Mouse (Mus musculus) granulocyte monocyte progenitor cell, adult 5-6 weeks (primary cell): ENCODE measurements around the gene Olfr1337. TPM values are rescaled to one million over a fixed set of nuclear protein-coding genes. Genes with fewer than 3 reads are reported as not detected.
"Not testable (repeated sequence)": the region's sequence is repeated elsewhere in the genome, so short reads cannot be mapped to it uniquely, and the experiment has no call there.

ENCODE experiments used
- ATAC-seq: replicated peaks from 2 replicates; pipeline ENCODE4 v1.8.0; 2016; ENCODE audit warnings: mild to moderate bottlenecking, moderate TSS enrichment, inconsistent platforms; ENCODE audit not compliant: poor library complexity, severe bottlenecking
- total RNA-seq, 2 experiments: library from RNA; stranded (forward) in 1 of 2; stranded (reverse) in 1 of 2; fragments of 200-712, 200-1000 nt in 1 of 2; fragments of >200 nt in 1 of 2; fragmentation: Nextera tagmentation in 1 of 2; gene quantifications; 2 replicates each; pipeline ENCODE4 v1.2.3; 2014 to 2017

Gene Olfr1337
- total RNA-seq (2014; fragmentation: Nextera tagmentation) (not detected in 2 replicates), total RNA-seq (2017) (not detected in 2 replicates)

GRCm38 (mm10) chr4:118782486-118782885 is at the start of gene Olfr1337:
Gene Olfr1337 (minus strand): TSS chr4:118782586.
- ATAC-seq = no peak

DNA sequence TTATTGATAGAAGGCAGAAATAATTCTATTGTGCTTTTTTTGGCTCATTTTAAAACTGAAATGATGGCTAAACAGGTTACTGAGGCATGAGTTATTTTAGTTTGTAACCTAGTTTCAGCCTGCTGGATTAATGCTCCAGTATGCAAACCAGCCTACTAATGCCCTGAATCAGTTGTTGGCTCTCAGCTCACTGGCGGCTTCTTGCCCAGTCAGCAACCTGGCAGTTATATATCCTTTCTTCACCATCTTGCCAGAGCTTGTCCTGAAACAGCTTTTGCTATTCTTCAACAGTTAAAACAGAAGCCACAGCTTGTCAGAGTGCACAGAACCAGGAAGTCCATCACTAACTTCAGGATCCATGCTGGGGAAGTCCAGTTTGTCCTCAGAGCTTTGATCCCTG is 36.5 kb upstream of the Olfr1337 start:
- ATAC-seq = no peak

- ATAC-seq = no peak
Observed at GRCm38 (mm10) chr4:118809844-118810243, 27.5 kb upstream of the Olfr1337 start, which contains the start of gene Olfr1335. Gene Olfr1335 (minus strand): TSS chr4:118809944.

DNA sequence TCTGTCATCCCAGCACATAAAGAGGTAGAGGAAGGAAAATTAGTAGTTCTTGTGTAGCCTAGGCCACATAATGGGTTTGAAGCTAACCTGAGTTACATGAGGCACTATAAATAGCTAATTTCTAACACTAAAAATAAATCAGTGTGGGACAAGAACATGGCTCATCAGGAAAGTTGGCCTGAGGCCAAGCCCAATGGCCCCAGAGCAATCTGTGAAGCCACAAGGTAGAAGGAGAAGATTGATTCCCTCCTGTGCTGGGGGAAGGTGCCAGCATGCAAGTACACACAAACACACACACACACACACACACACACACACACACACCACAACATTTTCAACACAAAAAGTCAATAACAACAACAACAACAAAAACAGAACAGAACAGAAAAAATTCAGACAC is 10.4 kb upstream of the Olfr1337 start:
- ATAC-seq = not testable (repeated sequence)

GRCm38 (mm10) chr4:118758637-118759036 is 23.7 kb downstream of the Olfr1337 start, which contains the start of gene Olfr1338:
Gene Olfr1338 (minus strand): TSS chr4:118758737.
- no peak for ATAC-seq

DNA sequence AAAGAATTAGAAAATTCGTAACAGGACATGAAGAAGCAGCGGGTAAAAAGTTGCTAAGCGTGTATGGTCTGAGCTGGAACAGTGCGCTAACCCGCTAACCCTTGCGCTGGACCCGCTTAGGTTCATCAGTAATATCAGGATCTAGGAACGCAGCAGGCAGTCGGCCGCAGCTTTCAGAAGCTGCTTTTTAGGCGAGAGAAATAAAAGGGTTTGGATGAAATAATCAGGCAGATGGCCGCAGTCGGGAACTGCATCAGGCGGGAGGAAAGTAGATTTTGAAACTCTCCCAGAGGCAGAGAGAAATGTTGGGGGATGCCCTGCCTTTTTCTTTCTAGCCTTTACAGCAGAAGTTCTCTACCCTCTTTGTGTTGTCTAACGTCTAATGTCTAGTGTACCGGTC is 40.5 kb downstream of the Olfr1337 start:
- no peak for ATAC-seq

GRCm38 (mm10) chr4:118740988-118741698 is 41.2 kb downstream of the Olfr1337 start:
- no peak for ATAC-seq

DNA sequence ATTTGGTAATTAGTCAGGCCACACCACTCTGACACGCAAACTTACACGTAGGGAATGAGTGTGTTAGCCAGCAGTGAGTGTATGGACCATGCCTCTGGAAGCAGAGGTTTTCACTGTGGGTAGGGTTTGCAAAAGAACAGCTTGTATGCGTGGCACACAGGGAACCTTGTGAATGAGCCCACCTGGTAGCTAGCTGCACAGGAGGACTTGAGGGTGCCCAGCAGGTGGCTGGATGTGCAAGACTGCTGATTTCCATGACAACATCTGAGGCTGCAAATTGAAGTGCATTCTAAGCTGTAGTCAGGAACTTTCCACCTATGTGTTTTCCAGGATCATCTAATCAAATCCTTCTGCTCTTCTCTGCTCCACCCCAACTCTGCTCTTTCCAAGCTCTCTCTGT is 42.8 kb downstream of the Olfr1337 start:
- ATAC-seq = no peak

DNA sequence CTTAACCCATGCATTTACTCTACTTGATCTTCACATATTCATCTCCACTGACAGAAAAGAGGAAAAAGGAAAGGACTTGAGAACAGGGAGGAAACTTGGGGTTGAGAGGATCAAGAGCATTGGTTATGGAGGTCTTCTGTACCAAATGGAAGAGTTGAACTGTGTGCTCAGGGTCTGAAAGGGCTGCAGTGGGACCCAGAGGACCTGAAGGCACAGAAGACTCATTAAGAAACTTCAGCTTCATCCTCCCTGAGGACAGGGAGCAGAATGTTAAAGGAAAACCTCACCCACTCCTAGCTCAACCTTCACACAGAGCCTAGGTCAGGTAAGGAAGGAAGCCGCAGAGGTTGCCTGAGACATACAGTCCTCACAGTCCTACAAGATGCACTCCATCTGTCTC is 50.5 kb downstream of the Olfr1337 start, which contains the start of gene Olfr1339:
Gene Olfr1339, plus strand, starts transcription at position 301 of the 400 bp plus-strand sequence.
- no peak for ATAC-seq

Other genes with a start within 250 kb of the Olfr1337 start
- not detected in 2 replicates for gene Tmem125, start 238.5 kb downstream of the Olfr1337 start, total RNA-seq (2014; fragmentation: Nextera tagmentation)
- gene Tmem125, start 238.5 kb downstream of the Olfr1337 start, total RNA-seq (2017) = 0.82 TPM in 1 of 2 replicates, not detected in the other
- 1.2 and 1.3 TPM in 2 replicates for gene Cfap57, start 161.8 kb downstream of the Olfr1337 start, total RNA-seq (2014; fragmentation: Nextera tagmentation)
- gene Cfap57, start 161.8 kb downstream of the Olfr1337 start, total RNA-seq (2017) = 2.8 and 3.9 TPM in 2 replicates
- 100 and 111 TPM in 2 replicates for gene Ebna1bp2, start 161.8 kb downstream of the Olfr1337 start, total RNA-seq (2014; fragmentation: Nextera tagmentation)
- 158 and 165 TPM in 2 replicates for gene Ebna1bp2, start 161.8 kb downstream of the Olfr1337 start, total RNA-seq (2017)
- gene Olfr62, start 123.6 kb downstream of the Olfr1337 start, total RNA-seq (2014; fragmentation: Nextera tagmentation) = not detected in 2 replicates
- gene Olfr62, start 123.6 kb downstream of the Olfr1337 start, total RNA-seq (2017) = not detected in 2 replicates
- not detected in 2 replicates for gene Olfr1342, start 89.8 kb downstream of the Olfr1337 start, total RNA-seq (2014; fragmentation: Nextera tagmentation)
- gene Olfr1342, start 89.8 kb downstream of the Olfr1337 start, total RNA-seq (2017) = not detected in 2 replicates
- gene Olfr1341, start 79.1 kb downstream of the Olfr1337 start, total RNA-seq (2014; fragmentation: Nextera tagmentation) = not detected in 2 replicates
- gene Olfr1341, start 79.1 kb downstream of the Olfr1337 start, total RNA-seq (2017) = not detected in 2 replicates
- not detected in 2 replicates for gene Olfr1340, start 62.4 kb downstream of the Olfr1337 start, total RNA-seq (2014; fragmentation: Nextera tagmentation)
- gene Olfr1340, start 62.4 kb downstream of the Olfr1337 start, total RNA-seq (2017) = not detected in 2 replicates
- gene Olfr1339, start 50.4 kb downstream of the Olfr1337 start, total RNA-seq (2014; fragmentation: Nextera tagmentation) = not detected in 2 replicates
- not detected in 2 replicates for gene Olfr1339, start 50.4 kb downstream of the Olfr1337 start, total RNA-seq (2017)
- gene Olfr1338, start 23.8 kb downstream of the Olfr1337 start, total RNA-seq (2014; fragmentation: Nextera tagmentation) = not detected in 2 replicates
- gene Olfr1338, start 23.8 kb downstream of the Olfr1337 start, total RNA-seq (2017) = not detected in 2 replicates
- gene Olfr1335, start 27.4 kb upstream of the Olfr1337 start, total RNA-seq (2014; fragmentation: Nextera tagmentation) = not detected in 2 replicates
- not detected in 2 replicates for gene Olfr1335, start 27.4 kb upstream of the Olfr1337 start, total RNA-seq (2017)
- gene Olfr1333, start 53.7 kb upstream of the Olfr1337 start, total RNA-seq (2014; fragmentation: Nextera tagmentation) = not detected in 2 replicates
- not detected in 2 replicates for gene Olfr1333, start 53.7 kb upstream of the Olfr1337 start, total RNA-seq (2017)
- not detected in 2 replicates for gene Olfr1331, start 82.1 kb upstream of the Olfr1337 start, total RNA-seq (2014; fragmentation: Nextera tagmentation)
- gene Olfr1331, start 82.1 kb upstream of the Olfr1337 start, total RNA-seq (2017) = not detected in 2 replicates
- gene Olfr1330, start 106.0 kb upstream of the Olfr1337 start, total RNA-seq (2014; fragmentation: Nextera tagmentation) = not detected in 2 replicates
- gene Olfr1330, start 106.0 kb upstream of the Olfr1337 start, total RNA-seq (2017) = not detected in 2 replicates
- not detected in 2 replicates for gene Olfr1329, start 134.9 kb upstream of the Olfr1337 start, total RNA-seq (2014; fragmentation: Nextera tagmentation)
- not detected in 2 replicates for gene Olfr1329, start 134.9 kb upstream of the Olfr1337 start, total RNA-seq (2017)
- not detected in 2 replicates for gene Olfr1328, start 156.0 kb upstream of the Olfr1337 start, total RNA-seq (2014; fragmentation: Nextera tagmentation)
- gene Olfr1328, start 156.0 kb upstream of the Olfr1337 start, total RNA-seq (2017) = not detected in 2 replicates
- gene Lao1, start 179.0 kb upstream of the Olfr1337 start, total RNA-seq (2014; fragmentation: Nextera tagmentation) = not detected in 2 replicates
- not detected in 2 replicates for gene Lao1, start 179.0 kb upstream of the Olfr1337 start, total RNA-seq (2017)